Mouse (Mus musculus) cerebellum, adult 9-10 months (tissue): ENCODE data around the gene Eef1g.

Experiments
- DNase-seq: peaks from one replicate; pipeline ENCODE4 v3.0.0; 2022

Gene Eef1g

GRCm38 (mm10) chr19:9027795-9028194 lies 61.0 kb downstream of the Eef1g start:
- no peak for DNase-seq
